Mouse (Mus musculus) erythroblast, embryonic 14.5 days (primary cell): ENCODE measurements at regions not wholly inside any gene's neighbourhood (a gene's known extent, or its start where the extent isn't known, plus 50 kb on each side); places are given as distances from the start of the nearest gene placed in this dataset.

Experiments used
- GATA1 ChIP-seq: IDR thresholded peaks from 2 replicates; pipeline ENCODE4 v1.6.1; 2012; ENCODE audit warnings: low read length, inconsistent platforms, mixed read lengths
- TAL1 ChIP-seq: IDR thresholded peaks from 3 replicates; pipeline ENCODE4 v1.6.1; 2012; ENCODE audit warnings: low read length, inconsistent platforms, mixed read lengths

GRCm38 (mm10) chr4:105335872-105336271 is 178.7 kb downstream of the Plpp3 start:
- TF ChIP-seq TAL1 (no peak), GATA1 (no peak)
